Mouse (Mus musculus) ES-Bruce4 (cell line): Measurements from ENCODE around the gene Secisbp2l.

Source experiments
- CTCF ChIP-seq: IDR thresholded peaks from one replicate; pipeline ENCODE4 v1.8.1; 2011; ENCODE audit warnings: low read depth, low read length
- EP300 ChIP-seq: IDR thresholded peaks from 2 replicates; pipeline ENCODE4 v1.6.1; 2011; ENCODE audit warnings: low read depth, low read length; ENCODE audit not compliant: insufficient read depth
- POLR2A ChIP-seq: IDR thresholded peaks from one replicate; pipeline ENCODE4 v1.8.1; 2011; ENCODE audit warnings: low read length; ENCODE audit not compliant: insufficient read depth

DNA sequence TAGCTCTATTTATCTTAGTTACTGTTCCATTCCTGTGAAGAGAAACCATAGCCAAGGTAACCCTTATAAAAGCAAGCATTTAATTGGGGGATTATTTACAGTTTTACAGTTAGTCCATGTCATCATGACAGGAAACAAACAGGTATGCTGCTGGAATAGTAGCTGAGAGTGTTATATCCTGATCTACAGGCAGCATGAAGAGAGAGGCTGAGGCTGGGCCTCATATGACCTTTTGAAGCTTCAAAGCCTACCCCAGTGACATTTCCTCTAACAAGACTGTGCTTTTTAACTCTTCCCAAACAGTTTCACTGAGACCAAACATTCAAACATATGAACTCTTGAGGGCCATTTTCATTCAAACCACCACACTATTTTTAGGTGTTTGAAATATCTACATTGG is 15.2 kb upstream of the Secisbp2l start:
- TF ChIP-seq POLR2A (no peak), CTCF (no peak), EP300 (no peak)
